Comparison of ENCODE assay signal across 7 mouse cellular contexts in genomic region chr2:152104711-152105317, GRCm38 (mm10). TPM values are rescaled to one million over a fixed set of nuclear protein-coding genes. Genes with fewer than 3 reads are reported as not detected.
DNase-seq lines count a peak whose midpoint lies in the region; ATAC-seq and TF ChIP-seq lines count a peak whose summit lies in the region.

No protein-coding gene starts in this region.

- peak; percentile 41 for ATAC-seq in embryonic facial prominence, embryonic 13.5 days (ENCODE audit: insufficient number of reproducible peaks, insufficient read depth, low FRiP score, low TSS enrichment, low read depth)
- peak; percentile 15 for ATAC-seq in inflammation-experienced regulatory T-cells, adult 6 months

- intact Hi-C loops in gastrocnemius, postnatal 14 days (cut with DNase I; ENCODE audit: low total_unique reads): no loop called here

- H3K9ac ChIP-seq in embryonic facial prominence, embryonic 13.5 days: peak overlapping the region; percentile 83

- H3K4me3 ChIP-seq in spleen, adult 2 months (ENCODE audit: extremely low read depth, insufficient read depth, insufficient read length): peak overlapping the region; percentile 50; the same call in 1 of the 2 replicates
- H3K4me3 ChIP-seq in embryonic facial prominence, embryonic 13.5 days: peak overlapping the region; percentile 66
- H3K4me3 ChIP-seq in midbrain, embryonic 10.5 days: peak overlapping the region; percentile 75

- DNase-seq in spleen, adult 2 months (ENCODE audit: low read depth in 1 of 2, low spot score in 2 of 2): no peak
- no peak for DNase-seq in spleen, postnatal 14 days (ENCODE audit: low spot score in 2 of 2)
- no peak for DNase-seq in midbrain, embryonic 10.5 days (ENCODE audit: low spot score)
- no peak for DNase-seq in gastrocnemius, postnatal 14 days
- no peak for DNase-seq in spleen, postnatal 36 days (ENCODE audit: low spot score in 2 of 2)

- TF ChIP-seq POLR2A in spleen, adult 2 months (IDR thresholded peaks at IDR 0.05; ENCODE audit: low read depth, low read length): no peak

- 0 out of 2 replicates have a peak, but pooled peaks cover 3% of the 10 kb centered on the region for H3K27me3 ChIP-seq in spleen, adult 2 months (ENCODE audit: control insufficient read depth, insufficient read depth, low read length)
- H3K27me3 ChIP-seq in embryonic facial prominence, embryonic 13.5 days: peaks cover 12% of the 10 kb centered on the region
- H3K27me3 ChIP-seq in midbrain, embryonic 10.5 days (ENCODE audit: low read depth, poor library complexity, severe bottlenecking): peaks cover 54% of the 10 kb centered on the region

- peaks cover 9% of the 10 kb centered on the region; the same call in 1 of the 2 replicates for H3K4me1 ChIP-seq in spleen, adult 2 months (ENCODE audit: control insufficient read depth, insufficient read depth, insufficient read length)
- peaks cover 5% of the 10 kb centered on the region; the same call in 1 of the 2 replicates for H3K4me1 ChIP-seq in embryonic facial prominence, embryonic 13.5 days
- peaks cover 26% of the 10 kb centered on the region for H3K4me1 ChIP-seq in midbrain, embryonic 10.5 days

- no peak for TF ChIP-seq CTCF in spleen, adult 2 months (IDR thresholded peaks at IDR 0.05; ENCODE audit: extremely low read depth, insufficient read depth, insufficient read length, insufficient replicate concordance)

- no peaks in the 10 kb centered on the region for H3K36me3 ChIP-seq in spleen, adult 2 months (ENCODE audit: control insufficient read depth, insufficient read depth, low read length)
- no peaks in the 10 kb centered on the region; the same call in 1 of the 2 replicates for H3K36me3 ChIP-seq in embryonic facial prominence, embryonic 13.5 days
- peaks cover 16% of the 10 kb centered on the region for H3K36me3 ChIP-seq in midbrain, embryonic 10.5 days

- H3K4me2 ChIP-seq in embryonic facial prominence, embryonic 13.5 days: peak overlapping the region; percentile 88

- 6% methylated on average over 17 of the region's 17 CpGs for WGBS in spleen, adult 2 months
- 20% methylated on average over 17 of the region's 17 CpGs for WGBS in embryonic facial prominence, embryonic 13.5 days
- WGBS in midbrain, embryonic 10.5 days: 25% methylated on average over 17 of the region's 17 CpGs

- no peak overlapping the region for H3K27ac ChIP-seq in spleen, adult 2 months (ENCODE audit: insufficient read depth, low read length)
- no peak overlapping the region for H3K27ac ChIP-seq in embryonic facial prominence, embryonic 13.5 days
- peak overlapping the region; percentile 96 for H3K27ac ChIP-seq in midbrain, embryonic 10.5 days (replicated peaks)

- H3K9me3 ChIP-seq in embryonic facial prominence, embryonic 13.5 days: no peaks in the 10 kb centered on the region
- H3K9me3 ChIP-seq in midbrain, embryonic 10.5 days (replicated peaks): no peaks in the 10 kb centered on the region

RNA-seq across cellular contexts. Expression of gene Srxn1, which starts 0.5 kb away (rescaled TPM):
- 13.3 and 15.2 TPM in 2 replicates for polyA plus RNA-seq in spleen, adult 2 months (2012; rRNA removed)
- 9.7 and 10.6 TPM in 2 replicates for polyA plus RNA-seq in embryonic facial prominence, embryonic 13.5 days (2015; fragmentation: Nextera tagmentation; extraction: Ambion mirVana)
- polyA plus RNA-seq in inflammation-experienced regulatory T-cells, adult 6 months (2017; shearing (Covaris generic)): 1 to 10 TPM; 2.5 to 8.0 (median 3.3) TPM
- polyA plus RNA-seq in midbrain, embryonic 10.5 days (2016; fragmentation: Nextera tagmentation; extraction: Ambion mirVana): 14.8 and 18.5 TPM in 2 replicates
- total RNA-seq in gastrocnemius, postnatal 14 days (2021): 10 to 100 TPM in 1 of 2 experiments, 1 to 10 TPM in 1; 9.2 to 12.0 TPM

RNA-seq across cellular contexts. Expression of gene Scrt2, which starts 23.5 kb away (rescaled TPM):
- polyA plus RNA-seq in spleen, adult 2 months (2012; rRNA removed): not detected in 2 replicates
- 0.12 and 0.17 TPM in 2 replicates for polyA plus RNA-seq in embryonic facial prominence, embryonic 13.5 days (2015; fragmentation: Nextera tagmentation; extraction: Ambion mirVana)
- polyA plus RNA-seq in inflammation-experienced regulatory T-cells, adult 6 months (2017; shearing (Covaris generic)): not detected
- 2.2 and 4.7 TPM in 2 replicates for polyA plus RNA-seq in midbrain, embryonic 10.5 days (2016; fragmentation: Nextera tagmentation; extraction: Ambion mirVana)
- under 1 TPM in 1 of 2 experiments, not detected in 1; 0.10 TPM for total RNA-seq in gastrocnemius, postnatal 14 days (2021)

RNA-seq across cellular contexts. Expression of gene Tcf15, which starts 38.5 kb away (rescaled TPM):
- 0.56 and 0.79 TPM in 2 replicates for polyA plus RNA-seq in spleen, adult 2 months (2012; rRNA removed)
- polyA plus RNA-seq in embryonic facial prominence, embryonic 13.5 days (2015; fragmentation: Nextera tagmentation; extraction: Ambion mirVana): 3.7 and 4.1 TPM in 2 replicates
- not detected for polyA plus RNA-seq in inflammation-experienced regulatory T-cells, adult 6 months (2017; shearing (Covaris generic))
- 1.9 and 3.0 TPM in 2 replicates for polyA plus RNA-seq in midbrain, embryonic 10.5 days (2016; fragmentation: Nextera tagmentation; extraction: Ambion mirVana)
- total RNA-seq in gastrocnemius, postnatal 14 days (2021): 10 to 100 TPM; 18.4 to 20.4 TPM
